Mouse (Mus musculus): Measurements from ENCODE around the gene Setd3. TPM values are rescaled to one million over a fixed set of nuclear protein-coding genes. Genes with fewer than 3 reads are reported as not detected.
A peak's percentile ranks its signal among the peaks of the same experiment; 100 is the strongest.
"Not testable (repeated sequence)": the region's sequence is repeated elsewhere in the genome, so short reads cannot be mapped to it uniquely, and the experiment has no call there.

The Setd3 gene
- total RNA-seq, 2 experiments from 2014 or later = 83.9 to 91.6 TPM

- DNase-seq = no peak
- intact Hi-C loops (cut with DNase I) = no loop called here
Measured at GRCm38 (mm10) chr12:108159863-108160262, 19.3 kb downstream of the Setd3 start.

DNA sequence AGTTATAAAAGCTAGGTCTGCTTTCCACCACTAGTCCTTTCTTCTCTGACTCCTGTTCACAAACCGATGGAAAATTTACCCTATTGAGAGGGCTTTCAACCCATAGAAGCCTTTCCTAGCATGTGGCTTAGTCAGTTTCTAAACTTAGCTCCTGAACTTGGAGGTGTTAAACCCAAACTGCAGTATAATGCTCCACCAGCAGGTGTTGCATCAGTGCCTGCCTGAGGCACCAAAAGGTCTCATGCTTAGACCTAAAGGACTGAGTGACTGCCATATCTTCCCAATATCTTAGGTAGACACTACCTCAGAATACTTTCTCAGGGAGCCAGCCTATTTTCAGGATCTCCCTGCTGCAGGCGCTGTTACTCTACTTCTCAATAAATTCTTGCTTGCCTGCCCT is 26.4 kb downstream of the Setd3 start:
- DNase-seq = no peak
- intact Hi-C loops (cut with DNase I) = no loop called here

DNA sequence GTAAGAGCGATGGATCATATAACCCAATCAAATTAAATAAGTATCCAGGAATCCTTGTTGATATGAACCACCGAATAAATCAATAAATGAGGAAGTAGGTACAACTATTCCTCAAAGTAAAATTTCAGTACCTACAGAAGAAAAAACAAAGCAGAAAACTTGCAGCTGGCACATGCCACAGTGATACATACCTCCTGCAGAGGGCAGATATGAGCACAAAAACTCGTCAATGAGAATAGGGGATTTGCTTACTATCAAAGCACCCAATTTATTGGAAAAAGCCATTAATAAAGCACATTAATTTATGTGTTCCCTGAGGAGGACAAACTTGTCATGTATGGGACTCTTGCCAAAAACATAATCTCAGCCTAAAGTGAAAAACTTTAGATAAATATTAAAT is 29.4 kb downstream of the Setd3 start:
- DNase-seq = no peak
- intact Hi-C loops (cut with DNase I) = no loop called here

DNA sequence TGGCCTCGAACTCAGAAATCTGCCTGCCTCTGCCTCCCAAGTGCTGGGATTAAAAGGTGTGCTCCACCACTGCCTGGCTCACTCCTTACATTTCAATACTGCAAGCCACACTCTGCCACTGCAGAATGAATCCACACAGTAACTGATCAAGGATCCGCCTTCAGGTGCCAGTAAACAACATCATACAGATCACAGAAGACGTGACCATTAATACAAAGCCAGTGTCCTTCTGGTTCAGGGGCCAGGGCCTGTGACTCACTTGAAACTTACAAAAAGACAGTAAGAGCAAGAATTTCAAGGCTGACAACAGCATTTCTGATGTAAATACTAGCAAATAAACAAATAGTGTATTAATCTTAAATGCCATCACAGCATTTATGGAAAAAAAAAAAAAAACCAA is 33.9 kb downstream of the Setd3 start:
- intact Hi-C loops (cut with DNase I) = no loop called here

DNA sequence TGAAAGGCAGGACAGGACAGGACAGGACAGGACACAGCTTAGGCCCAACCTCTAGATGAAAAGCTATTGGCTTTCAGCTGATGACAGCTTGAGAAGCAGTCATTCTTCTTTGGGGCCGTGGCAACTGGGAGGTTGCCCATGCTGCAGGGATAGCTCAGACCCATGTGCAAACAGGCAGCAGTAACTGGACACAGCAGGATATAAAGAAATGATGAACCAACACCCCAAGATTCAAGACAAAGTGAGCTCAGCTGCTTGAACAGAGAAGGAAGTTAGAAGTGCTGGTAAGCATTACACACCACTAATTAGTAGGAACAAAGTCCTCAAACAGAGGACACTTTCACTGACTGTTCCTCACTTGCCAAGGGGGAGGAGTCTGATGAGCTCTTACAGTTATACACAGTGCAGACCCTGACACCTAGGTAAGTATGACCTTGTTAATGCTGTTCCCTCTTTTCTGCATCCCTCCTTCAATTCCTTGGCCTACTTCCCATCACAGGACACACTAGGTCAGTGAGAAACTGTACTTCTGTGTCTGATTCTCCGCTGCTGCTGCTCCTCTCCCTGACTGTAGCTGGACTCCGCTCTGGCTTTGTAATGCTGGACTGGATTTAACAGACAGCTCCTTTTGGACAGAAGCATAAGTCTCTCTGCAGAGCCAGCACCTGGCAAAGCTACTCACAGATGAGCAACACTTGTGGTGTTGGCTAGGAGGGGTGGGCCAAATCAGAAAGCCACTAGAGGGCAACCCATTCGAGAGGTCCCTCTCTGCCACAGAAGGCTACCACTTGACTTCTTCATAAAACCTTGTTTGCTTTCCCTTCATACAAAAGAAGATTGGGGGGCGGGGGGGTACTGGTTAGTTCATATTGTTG is 35.3 kb downstream of the Setd3 start:
- DNase-seq = no peak

More for the DNA sequence above, 33.9 kb downstream of the Setd3 start:
- DNase-seq = no peak

GRCm38 (mm10) chr12:108135610-108136208 is 43.4 kb downstream of the Setd3 start:
- no peak for DNase-seq
- intact Hi-C loops (cut with DNase I) = no loop called here

More for the DNA sequence above, 35.3 kb downstream of the Setd3 start:
- intact Hi-C loops (cut with DNase I) = no loop called here

- no peak for DNase-seq
- intact Hi-C loops (cut with DNase I) = no loop called here
Measured at GRCm38 (mm10) chr12:108133181-108133580, 45.9 kb downstream of the Setd3 start.

- DNase-seq = no peak
- intact Hi-C loops (cut with DNase I) = no loop called here
Measured at GRCm38 (mm10) chr12:108132450-108133070, 46.6 kb downstream of the Setd3 start.

- peak; percentile 44 to 64 for DNase-seq
- intact Hi-C loops (cut with DNase I) = loop anchor here (1.0 kb wide), 1 partner anchor 80 kb away; no protein-coding TSS in a partner anchor
Measured at GRCm38 (mm10) chr12:108121288-108121687, 57.8 kb downstream of the Setd3 start.

DNA sequence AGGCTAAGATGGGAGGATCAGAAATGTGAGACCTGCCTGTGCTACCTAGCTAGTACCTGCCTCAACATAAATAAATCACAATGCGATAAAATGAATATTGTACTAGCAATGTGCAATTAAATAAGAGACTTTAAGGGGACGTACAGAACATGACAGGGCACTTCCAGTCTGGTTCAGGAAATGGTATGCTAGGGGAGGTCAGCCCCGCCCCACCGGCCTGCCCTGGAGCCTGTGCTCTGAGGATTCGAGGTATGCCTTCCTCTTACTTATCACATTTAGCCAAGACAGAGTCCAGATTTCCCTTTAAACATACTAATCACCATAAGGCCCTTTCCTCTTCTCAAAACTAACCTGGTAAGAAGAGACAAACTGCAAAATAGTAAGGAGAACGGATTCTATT is 58.7 kb downstream of the Setd3 start:
- DNase-seq = no peak
- intact Hi-C loops (cut with DNase I) = no loop called here

DNA sequence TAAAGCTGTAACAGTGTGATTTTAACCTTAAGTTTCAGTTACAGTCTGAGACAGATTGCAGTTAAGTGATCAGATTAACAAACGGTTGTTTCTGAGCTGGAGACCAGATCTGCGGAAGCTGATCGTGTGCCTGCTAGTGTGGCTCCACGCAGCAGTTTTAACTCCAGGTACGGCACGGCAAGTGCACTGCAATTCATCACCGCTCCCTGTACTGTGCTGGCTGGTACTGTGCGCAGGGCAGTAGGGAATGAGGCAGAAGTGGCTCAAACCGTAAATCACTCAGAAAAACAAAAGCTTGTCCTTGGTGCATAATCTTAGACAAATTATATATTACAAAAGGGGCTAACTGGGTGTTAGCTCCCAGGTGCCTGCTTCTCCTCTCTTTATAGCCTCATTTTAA is 59.2 kb downstream of the Setd3 start:
- intact Hi-C loops (cut with DNase I) = loop anchor here (5.0 kb wide), 1 partner anchor 1038 kb away; no protein-coding TSS in a partner anchor

GRCm38 (mm10) chr12:108118902-108119531 is 60.1 kb downstream of the Setd3 start:
- DNase-seq = no peak
- intact Hi-C loops (cut with DNase I) = loop anchor here (5.0 kb wide), 1 partner anchor 1037 kb away; no protein-coding TSS in a partner anchor

More for the DNA sequence above, 59.2 kb downstream of the Setd3 start:
- no peak for DNase-seq

GRCm38 (mm10) chr12:108118503-108118901 is 60.6 kb downstream of the Setd3 start:
- intact Hi-C loops (cut with DNase I) = loop anchor here (5.0 kb wide), 1 partner anchor 1036 kb away; no protein-coding TSS in a partner anchor
- no peak for DNase-seq

DNA sequence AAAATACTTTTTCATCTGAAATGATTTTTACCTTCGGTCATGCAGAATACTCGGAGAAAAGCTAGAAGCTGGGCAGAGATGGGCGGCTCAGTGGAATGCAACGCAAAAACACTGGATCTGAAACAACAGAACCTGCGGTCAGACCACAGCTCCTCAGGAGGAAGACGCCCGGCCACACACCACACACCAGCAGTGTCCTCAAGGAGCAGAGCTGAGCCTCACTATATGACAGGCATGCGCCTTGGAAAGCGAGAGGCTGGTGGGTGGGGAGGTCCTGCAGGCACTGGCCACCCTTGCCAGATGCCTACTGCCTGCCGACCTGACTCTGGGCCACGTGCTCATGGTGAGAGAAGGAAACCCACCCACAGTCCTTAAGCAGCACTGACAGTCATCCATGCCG is 67.9 kb downstream of the Setd3 start:
- intact Hi-C loops (cut with DNase I) = no loop called here
- no peak for DNase-seq

DNA sequence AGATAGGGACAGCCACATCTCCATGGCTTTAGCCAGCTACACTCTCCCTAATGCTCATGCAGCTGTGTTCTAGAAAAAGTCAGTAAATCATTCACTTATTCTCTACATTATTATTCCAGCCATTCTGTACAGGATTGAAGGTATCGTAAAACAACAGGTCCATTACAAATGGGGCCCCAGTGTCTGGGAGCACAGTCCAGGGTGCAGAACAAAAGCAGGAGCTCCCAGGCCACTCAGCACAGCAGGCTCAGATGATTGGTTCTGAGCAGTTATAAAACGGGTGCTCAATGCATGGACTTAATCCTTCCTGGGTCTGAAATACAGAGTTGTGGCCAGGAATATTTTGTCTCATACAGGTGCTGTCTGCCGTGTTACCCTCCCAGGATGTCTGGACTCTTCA is 68.4 kb downstream of the Setd3 start:
- DNase-seq = no peak
- intact Hi-C loops (cut with DNase I) = no loop called here

DNA sequence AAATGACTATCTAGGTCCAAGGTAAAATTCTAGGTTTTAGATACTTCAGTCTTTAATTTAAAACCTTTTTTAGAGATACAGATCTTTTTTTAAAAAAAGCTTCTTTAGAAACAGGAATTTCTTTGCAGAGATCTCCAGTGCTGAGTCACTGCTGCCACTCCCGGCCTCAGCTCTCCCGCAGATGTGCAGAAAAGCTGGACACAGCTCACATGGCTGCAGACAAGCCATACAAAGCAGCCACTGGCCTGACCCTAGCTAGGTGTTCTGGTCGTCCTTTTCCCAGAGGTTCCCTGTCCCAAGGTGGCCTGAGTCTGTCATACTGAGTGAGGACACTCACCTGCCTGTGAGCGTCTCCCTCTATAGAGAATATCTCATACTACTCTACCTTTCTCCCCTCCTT is 69.4 kb downstream of the Setd3 start:
- intact Hi-C loops (cut with DNase I) = no loop called here
- DNase-seq = no peak

DNA sequence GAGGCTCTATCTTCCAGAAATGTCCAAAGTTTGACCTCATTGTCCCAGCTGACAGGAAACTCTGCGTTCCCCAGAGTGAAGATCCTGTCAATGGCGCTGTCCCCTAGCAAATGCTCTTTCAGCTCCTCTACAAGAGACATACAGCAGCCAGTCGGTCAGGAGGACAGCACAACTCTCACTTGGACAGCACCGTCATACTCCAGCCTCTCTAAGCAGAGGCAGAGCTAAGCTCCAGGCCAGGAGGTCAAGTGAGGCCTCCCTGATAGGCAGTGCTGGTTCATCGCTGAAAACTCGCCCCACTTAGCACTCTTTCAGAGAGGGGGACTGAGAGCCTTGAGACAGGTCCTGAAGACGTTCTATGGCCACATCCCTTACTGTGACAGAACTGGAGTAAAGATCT is 70.5 kb downstream of the Setd3 start:
- peak in 1 of 2 experiments; percentile 12 for DNase-seq
- intact Hi-C loops (cut with DNase I) = not testable (repeated sequence)

DNA sequence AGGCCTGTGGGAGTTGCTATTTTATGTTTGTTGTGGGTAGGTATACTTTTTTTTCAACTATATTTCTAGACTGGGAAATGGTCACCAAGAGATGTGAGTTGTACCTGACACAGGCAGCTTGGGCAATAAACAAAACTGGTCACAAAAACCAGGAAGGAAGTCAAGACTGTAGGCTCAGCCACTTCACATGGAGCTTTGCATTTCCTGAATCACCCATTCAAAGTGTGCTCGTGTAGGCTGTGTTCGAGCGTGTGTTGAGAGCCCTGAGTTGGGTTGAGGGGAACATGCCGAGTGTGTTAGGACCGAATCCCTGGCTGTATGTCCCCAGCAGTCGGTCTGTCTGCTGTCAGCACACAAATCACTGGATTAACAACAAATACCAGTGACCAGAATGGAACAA is 75.8 kb downstream of the Setd3 start:
- DNase-seq = no peak
- intact Hi-C loops (cut with DNase I) = no loop called here

GRCm38 (mm10) chr12:108102119-108102518 is 77.0 kb downstream of the Setd3 start:
- intact Hi-C loops (cut with DNase I) = no loop called here
- DNase-seq = no peak

GRCm38 (mm10) chr12:108100181-108100580 is 78.9 kb downstream of the Setd3 start:
- intact Hi-C loops (cut with DNase I) = no loop called here
- DNase-seq = no peak

All from heart, postnatal 36 days (tissue).